Mouse (Mus musculus): ENCODE measurements around the gene Zbtb44. TPM values are rescaled to one million over a fixed set of nuclear protein-coding genes. Genes with fewer than 3 reads are reported as not detected.

Zbtb44 gene
- polyA plus RNA-seq, 1 experiment: 7.8 TPM

DNA sequence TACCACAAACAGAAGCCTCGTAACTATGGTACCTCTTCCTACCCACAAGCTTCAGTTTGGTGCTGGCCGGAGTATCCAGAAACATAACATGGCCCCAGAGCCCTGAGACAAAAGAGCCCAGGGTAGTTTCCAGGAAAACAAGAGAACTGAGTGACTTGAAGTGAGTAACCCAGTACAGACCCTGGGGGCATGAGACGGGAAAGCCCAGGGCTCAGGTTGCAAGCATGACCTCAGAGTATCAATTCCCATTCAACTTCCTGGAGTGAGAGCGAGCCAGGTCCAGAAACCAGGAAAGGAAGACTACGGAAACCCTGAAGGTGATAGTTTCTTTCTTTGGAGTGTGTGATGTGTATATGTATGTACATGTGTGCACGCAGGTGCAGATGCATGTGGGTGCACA, 87.0 kb downstream of the Zbtb44 start:
- Histone ChIP-seq H3K27me3 (ENCODE audit: control insufficient read depth, insufficient read depth, low read length) (no peaks in the 10 kb centered on the region), H3K4me3 (replicated peaks; ENCODE audit: insufficient read depth, low read depth, low read length) (no peak overlapping the region), H3K4me1 (ENCODE audit: control insufficient read depth, insufficient read depth, low read length) (no peaks in the 10 kb centered on the region), H3K27ac (ENCODE audit: insufficient read depth, low read length) (no peak overlapping the region)
- WGBS: 91% methylated on average over 6 of the region's 6 CpGs
- no peak for DNase-seq
- no peak for TF ChIP-seq CTCF (IDR thresholded peaks at IDR 0.05; ENCODE audit: borderline replicate concordance, insufficient read depth, low read depth, low read length)
- TF ChIP-seq POLR2A (IDR thresholded peaks at IDR 0.05; ENCODE audit: borderline replicate concordance, insufficient read depth, low read length): no peak

DNA sequence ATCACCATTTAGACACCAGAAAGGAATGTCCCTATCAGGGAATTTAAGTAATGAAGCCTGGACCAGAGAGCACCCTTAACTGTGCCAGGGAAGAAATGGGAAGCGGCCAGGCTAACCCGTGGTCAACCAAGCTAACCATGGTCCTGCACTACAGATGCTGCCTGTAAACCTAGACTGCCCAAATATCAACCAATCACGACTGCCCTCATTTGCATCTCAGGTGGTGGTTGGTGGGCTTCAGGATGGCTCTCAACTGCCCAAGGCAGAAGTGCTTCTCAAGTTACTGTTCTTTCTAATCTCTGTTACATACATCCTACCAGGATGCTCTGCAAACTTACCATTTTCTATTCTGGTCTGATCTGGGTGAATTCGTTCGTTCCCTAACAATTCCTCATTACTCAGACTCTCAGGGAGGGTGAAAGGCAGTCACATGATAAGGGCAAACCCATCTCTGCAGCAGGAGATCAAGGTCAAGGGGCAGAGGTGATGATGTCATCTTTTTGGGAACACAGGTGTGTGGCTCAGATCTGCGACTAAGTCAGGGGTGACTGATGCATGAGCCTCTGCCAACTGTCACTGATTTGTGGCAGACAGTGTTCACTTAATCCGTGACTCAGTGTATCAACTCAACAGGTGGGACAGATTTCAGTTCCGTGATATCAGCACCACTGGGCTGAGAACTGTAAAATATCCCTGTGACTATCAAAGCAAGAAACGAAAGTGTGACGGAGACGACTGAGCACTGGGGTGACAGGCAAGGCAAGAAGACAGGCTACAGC, 88.3 kb downstream of the Zbtb44 start:
- H3K27me3 ChIP-seq (ENCODE audit: control insufficient read depth, insufficient read depth, low read length): no peaks in the 10 kb centered on the region
- DNase-seq: no peak
- H3K4me3 ChIP-seq (replicated peaks; ENCODE audit: insufficient read depth, low read depth, low read length): no peak overlapping the region
- WGBS: 37% methylated on average over 11 of the region's 11 CpGs
- no peaks in the 10 kb centered on the region for H3K4me1 ChIP-seq (ENCODE audit: control insufficient read depth, insufficient read depth, low read length)
- TF ChIP-seq CTCF (IDR thresholded peaks at IDR 0.05; ENCODE audit: borderline replicate concordance, insufficient read depth, low read depth, low read length) (no peak), POLR2A (IDR thresholded peaks at IDR 0.05; ENCODE audit: borderline replicate concordance, insufficient read depth, low read length) (no peak)
- no peak overlapping the region for H3K27ac ChIP-seq (ENCODE audit: insufficient read depth, low read length)

DNA sequence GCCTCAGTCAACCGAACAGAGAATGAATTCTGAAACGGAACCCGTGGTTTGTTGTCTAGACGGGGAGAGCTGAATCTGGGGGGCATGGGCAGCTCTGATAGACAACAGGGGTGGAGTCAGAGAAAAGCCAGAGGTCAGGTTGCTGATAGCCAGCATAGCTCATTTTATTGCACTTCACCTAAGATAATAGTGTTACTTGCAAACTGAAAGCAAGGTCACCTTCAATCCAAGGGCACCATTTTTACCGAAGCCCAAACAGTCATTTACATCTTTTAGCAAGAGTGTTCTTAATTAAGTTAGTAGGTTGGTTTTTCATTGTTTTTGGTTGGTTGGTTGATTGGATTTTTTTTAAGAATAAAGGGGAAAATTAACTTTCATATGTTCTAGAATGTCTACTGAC, 89.0 kb downstream of the Zbtb44 start:
- no peak for TF ChIP-seq CTCF (IDR thresholded peaks at IDR 0.05; ENCODE audit: borderline replicate concordance, insufficient read depth, low read depth, low read length)
- TF ChIP-seq POLR2A (IDR thresholded peaks at IDR 0.05; ENCODE audit: borderline replicate concordance, insufficient read depth, low read length): no peak
- Histone ChIP-seq H3K4me3 (replicated peaks; ENCODE audit: insufficient read depth, low read depth, low read length) (no peak overlapping the region), H3K4me1 (ENCODE audit: control insufficient read depth, insufficient read depth, low read length) (no peaks in the 10 kb centered on the region), H3K27ac (ENCODE audit: insufficient read depth, low read length) (no peak overlapping the region), H3K27me3 (ENCODE audit: control insufficient read depth, insufficient read depth, low read length) (no peaks in the 10 kb centered on the region)
- DNase-seq: no peak
- 42% methylated on average over 5 of the region's 5 CpGs for WGBS

DNA sequence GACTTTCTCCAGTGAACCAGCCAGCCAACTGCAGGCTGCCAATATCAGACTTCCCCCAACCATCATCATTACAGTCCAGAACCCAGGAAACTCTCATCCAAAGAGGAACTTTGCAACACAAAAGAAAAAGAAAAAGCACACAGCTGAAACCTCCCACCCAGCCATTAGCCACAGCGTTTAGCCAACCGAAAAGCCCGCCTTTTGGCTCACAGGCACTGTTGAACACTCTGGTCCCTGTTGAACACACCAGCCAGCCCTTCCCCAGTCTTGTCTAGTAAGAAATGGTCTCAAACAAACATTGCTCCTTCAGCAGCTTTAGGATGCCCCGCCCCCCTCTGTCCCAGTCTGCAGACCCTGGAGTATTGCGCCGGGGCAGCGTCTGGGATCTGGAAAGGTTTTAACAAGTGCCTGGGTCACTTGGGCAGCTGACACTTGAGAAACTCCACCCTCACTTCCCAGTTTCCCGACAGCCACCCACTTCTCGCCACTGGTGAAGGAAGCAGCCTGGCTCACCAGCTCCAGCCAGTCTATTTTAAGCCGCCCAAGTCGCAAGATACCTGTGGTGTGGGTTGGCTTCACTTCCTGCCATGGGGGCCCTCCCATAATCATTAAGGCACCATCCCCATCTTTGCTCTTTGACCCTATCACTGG, 89.6 kb downstream of the Zbtb44 start:
- TF ChIP-seq POLR2A (IDR thresholded peaks at IDR 0.05; ENCODE audit: borderline replicate concordance, insufficient read depth, low read length) (no peak), CTCF (IDR thresholded peaks at IDR 0.05; ENCODE audit: borderline replicate concordance, insufficient read depth, low read depth, low read length) (no peak)
- H3K4me1 ChIP-seq (ENCODE audit: control insufficient read depth, insufficient read depth, low read length): no peaks in the 10 kb centered on the region
- H3K4me3 ChIP-seq (replicated peaks; ENCODE audit: insufficient read depth, low read depth, low read length): no peak overlapping the region
- H3K27ac ChIP-seq (ENCODE audit: insufficient read depth, low read length): no peak overlapping the region
- 70% methylated on average over 11 of the region's 11 CpGs for WGBS
- no peak for DNase-seq
- H3K27me3 ChIP-seq (ENCODE audit: control insufficient read depth, insufficient read depth, low read length): no peaks in the 10 kb centered on the region

DNA sequence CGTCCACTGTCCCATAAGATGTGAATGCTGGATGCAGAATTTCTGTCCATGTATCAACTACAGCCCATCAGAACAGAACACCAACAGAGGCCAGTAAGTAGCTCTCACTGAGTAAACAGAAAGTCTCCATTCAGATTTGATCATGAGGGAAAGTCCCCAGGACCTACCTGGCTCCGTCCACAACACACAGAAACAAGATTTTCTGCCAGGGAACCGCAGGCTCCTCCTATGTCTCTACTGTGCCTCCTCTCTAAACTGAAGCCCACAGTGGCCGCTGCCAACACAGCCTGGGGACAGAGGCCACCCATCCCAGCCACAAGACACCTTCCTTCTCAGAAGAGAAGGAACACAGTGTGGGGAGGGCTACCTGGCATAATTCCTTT, 90.1 kb downstream of the Zbtb44 start:
- no peak overlapping the region for H3K4me3 ChIP-seq (replicated peaks; ENCODE audit: insufficient read depth, low read depth, low read length)
- no peak for TF ChIP-seq CTCF (IDR thresholded peaks at IDR 0.05; ENCODE audit: borderline replicate concordance, insufficient read depth, low read depth, low read length)
- no peak for TF ChIP-seq POLR2A (IDR thresholded peaks at IDR 0.05; ENCODE audit: borderline replicate concordance, insufficient read depth, low read length)
- no peak for DNase-seq
- H3K27me3 ChIP-seq (ENCODE audit: control insufficient read depth, insufficient read depth, low read length): no peaks in the 10 kb centered on the region
- no peaks in the 10 kb centered on the region for H3K4me1 ChIP-seq (ENCODE audit: control insufficient read depth, insufficient read depth, low read length)
- H3K27ac ChIP-seq (ENCODE audit: insufficient read depth, low read length): no peak overlapping the region
- WGBS: 71% methylated on average over 4 of the region's 4 CpGs

DNA sequence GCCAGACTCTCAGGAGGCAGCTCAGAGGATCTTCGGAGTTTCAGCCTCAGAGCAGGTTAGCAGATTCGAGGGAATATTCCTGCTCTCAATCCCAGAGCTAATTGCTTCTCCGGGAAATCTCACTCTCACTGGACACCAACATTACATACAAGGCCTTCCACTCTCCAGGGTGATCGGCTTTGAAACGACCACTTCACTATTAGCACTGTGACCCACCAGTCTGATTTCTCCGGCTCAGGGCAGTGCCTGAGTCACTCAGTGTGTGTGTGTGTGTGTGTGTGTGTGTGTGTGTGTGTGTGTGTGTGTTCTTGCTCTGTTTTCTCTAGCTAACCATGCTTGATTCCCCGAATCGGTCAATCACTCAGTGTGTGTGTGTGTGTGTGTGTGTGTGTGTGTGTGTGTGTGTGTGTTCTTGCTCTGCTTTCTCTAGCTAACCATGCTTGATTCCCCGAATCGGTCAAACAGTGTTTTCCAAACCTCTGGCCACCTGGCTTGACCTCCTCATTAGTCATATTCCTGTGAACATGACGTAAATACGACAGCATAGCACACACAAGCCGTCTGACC, 92.1 kb downstream of the Zbtb44 start:
- 76% methylated on average over 13 of the region's 13 CpGs for WGBS
- DNase-seq: no peak
- Histone ChIP-seq H3K4me1 (ENCODE audit: control insufficient read depth, insufficient read depth, low read length) (no peaks in the 10 kb centered on the region), H3K27ac (ENCODE audit: insufficient read depth, low read length) (no peak overlapping the region), H3K27me3 (ENCODE audit: control insufficient read depth, insufficient read depth, low read length) (no peaks in the 10 kb centered on the region), H3K4me3 (replicated peaks; ENCODE audit: insufficient read depth, low read depth, low read length) (no peak overlapping the region)
- TF ChIP-seq POLR2A (IDR thresholded peaks at IDR 0.05; ENCODE audit: borderline replicate concordance, insufficient read depth, low read length): no peak
- no peak for TF ChIP-seq CTCF (IDR thresholded peaks at IDR 0.05; ENCODE audit: borderline replicate concordance, insufficient read depth, low read depth, low read length)

Other genes with a start within 250 kb of the Zbtb44 start
- gene Adamts15, start 108.2 kb upstream of the Zbtb44 start, polyA plus RNA-seq (2012; rRNA removed): 5.6 and 6.4 TPM in 2 replicates
- 1.1 and 1.4 TPM in 2 replicates for gene Adamts8, start 88.1 kb upstream of the Zbtb44 start, polyA plus RNA-seq (2012; rRNA removed)
- gene St14, start 101.2 kb downstream of the Zbtb44 start, polyA plus RNA-seq (2012; rRNA removed): 1.2 and 1.4 TPM in 2 replicates
- 1,017 and 1,095 TPM in 2 replicates for gene Aplp2, start 181.2 kb downstream of the Zbtb44 start, polyA plus RNA-seq (2012; rRNA removed)
- 21.5 and 23.4 TPM in 2 replicates for gene Prdm10, start 249.9 kb downstream of the Zbtb44 start, polyA plus RNA-seq (2012; rRNA removed)

Data from cerebellum, adult 2 months (tissue).